Comparison of ENCODE assay signal across 8 mouse cellular contexts in genomic region chr2:120279961-120280360, GRCm38 (mm10). TPM values are rescaled to one million over a fixed set of nuclear protein-coding genes. Genes with fewer than 3 reads are reported as not detected.
DNase-seq lines count a peak whose midpoint lies in the region; ATAC-seq and TF ChIP-seq lines count a peak whose summit lies in the region.

No protein-coding gene starts in this region.

- H3K4me2 ChIP-seq in lung, embryonic 14.5 days = no peak overlapping the region

- no peak overlapping the region for H3K9ac ChIP-seq in lung, embryonic 14.5 days

- ATAC-seq in CD4-positive, CD25-positive, alpha-beta regulatory T cell, adult 4 months = no peak
- ATAC-seq in lung, embryonic 14.5 days (ENCODE audit: insufficient read depth) = no peak

- no peaks in the 10 kb centered on the region for H3K36me3 ChIP-seq in lung, embryonic 14.5 days (ENCODE audit: insufficient read depth)

- no peak for TF ChIP-seq POLR2A in embryonic fibroblast, embryonic 13.5 days (IDR thresholded peaks at IDR 0.05; ENCODE audit: low read depth, low read length)

- no peaks in the 10 kb centered on the region for H3K4me1 ChIP-seq in embryonic fibroblast, embryonic 13.5 days (ENCODE audit: control insufficient read depth, insufficient read depth, low read length)
- H3K4me1 ChIP-seq in lung, embryonic 14.5 days (ENCODE audit: insufficient read depth) = no peaks in the 10 kb centered on the region

- no peak overlapping the region for H3K27ac ChIP-seq in embryonic fibroblast, embryonic 13.5 days (ENCODE audit: insufficient read depth, low read length)
- H3K27ac ChIP-seq in lung, embryonic 14.5 days (ENCODE audit: low read depth) = no peak overlapping the region

- 12% methylated on average over 8 of the region's 8 CpGs for WGBS in lung, embryonic 14.5 days

- no peak overlapping the region for H3K4me3 ChIP-seq in embryonic fibroblast, embryonic 13.5 days (ENCODE audit: insufficient read depth, low read length)
- H3K4me3 ChIP-seq in lung, embryonic 14.5 days (ENCODE audit: low read depth, low read length) = no peak overlapping the region

- no peaks in the 10 kb centered on the region for H3K27me3 ChIP-seq in lung, embryonic 14.5 days (ENCODE audit: insufficient read depth, low read length)

- peak; percentile 67 for DNase-seq in CD4-positive, CD25-positive, alpha-beta regulatory T cell, adult 2 months (ENCODE audit: low read depth, low spot score)
- peak; percentile 67 for DNase-seq in 3T3-L1 (ENCODE audit: low read depth, low spot score)
- DNase-seq in brain, adult 2 months (ENCODE audit: low read depth, low spot score) = peak; percentile 79
- peak; percentile 41 to 67 for DNase-seq in kidney, postnatal 25 days
- DNase-seq in lung, embryonic 14.5 days = peak; percentile 77
- peak; percentile 34 for DNase-seq in right cerebral cortex, postnatal 25 days

- TF ChIP-seq CTCF in embryonic fibroblast, embryonic 13.5 days (IDR thresholded peaks at IDR 0.05; ENCODE audit: borderline replicate concordance, insufficient read depth, low read length) = peak; percentile 76; the same call in 1 of the 2 replicates
- TF ChIP-seq CTCF in lung, embryonic 14.5 days (IDR thresholded peaks at IDR 0.05; ENCODE audit: low read depth) = peak; percentile 84

- H3K9me3 ChIP-seq in lung, embryonic 14.5 days (ENCODE audit: low read depth, low read length) = no peaks in the 10 kb centered on the region

RNA-seq across cellular contexts. Expression of gene Pla2g4d, which starts 9.0 kb away (rescaled TPM):
- polyA plus RNA-seq in CD4-positive, CD25-positive, alpha-beta regulatory T cell, adult 4 months (2017; shearing (Covaris generic)) = not detected
- polyA plus RNA-seq in embryonic fibroblast, embryonic 13.5 days (2011; ENCODE audit: insufficient read length, low read depth, missing spikeins) = not detected in 2 replicates
- polyA plus RNA-seq in lung, embryonic 14.5 days (2014; fragmentation: Nextera tagmentation; extraction: Ambion mirVana) = not detected in 2 replicates

RNA-seq across cellular contexts. Expression of gene Pla2g4f, which starts 34.0 kb away (rescaled TPM):
- 1 to 10 TPM; 2.3 to 3.3 TPM for polyA plus RNA-seq in CD4-positive, CD25-positive, alpha-beta regulatory T cell, adult 4 months (2017; shearing (Covaris generic))
- not detected in 2 replicates for polyA plus RNA-seq in embryonic fibroblast, embryonic 13.5 days (2011; ENCODE audit: insufficient read length, low read depth, missing spikeins)
- 0.11 and 0.12 TPM in 2 replicates for polyA plus RNA-seq in lung, embryonic 14.5 days (2014; fragmentation: Nextera tagmentation; extraction: Ambion mirVana)

RNA-seq across cellular contexts. Expression of gene Pla2g4e, which starts 34.8 kb away (rescaled TPM):
- polyA plus RNA-seq in CD4-positive, CD25-positive, alpha-beta regulatory T cell, adult 4 months (2017; shearing (Covaris generic)) = not detected
- polyA plus RNA-seq in embryonic fibroblast, embryonic 13.5 days (2011; ENCODE audit: insufficient read length, low read depth, missing spikeins) = not detected in 2 replicates
- 0.11 TPM in 1 of 2 replicates, not detected in the other for polyA plus RNA-seq in lung, embryonic 14.5 days (2014; fragmentation: Nextera tagmentation; extraction: Ambion mirVana)
